Mouse (Mus musculus) liver, embryonic 13.5 days (tissue): Measurements from ENCODE around the gene Agr3. TPM values are rescaled to one million over a fixed set of nuclear protein-coding genes. Genes with fewer than 3 reads are reported as not detected.

Experiments used
- ATAC-seq: fragments of 200-750 bp; cut with Nextera tagmentation; 2 replicates; pipeline ENCODE4 v1.8.0; 2017; ENCODE audit warnings: low read depth, mild to moderate bottlenecking, moderate number of reproducible peaks, moderate library complexity
- DNase-seq: peaks from one replicate; pipeline ENCODE4 v3.0.0; 2022
- H3K27ac ChIP-seq: fragments of 300-500 bp; sonication (generic); 2 replicates; pipeline ENCODE4 v1.5.1; 2015; ENCODE audit warnings: moderate library complexity, mild to moderate bottlenecking, inconsistent platforms
- H3K27me3 ChIP-seq: fragments of 300-500 bp; sonication (generic); 2 replicates; pipeline ENCODE4 v1.6.1; 2015; ENCODE audit warnings: mild to moderate bottlenecking, inconsistent platforms
- H3K36me3 ChIP-seq: fragments of 300-500 bp; sonication (generic); 2 replicates; pipeline ENCODE4 v1.6.1; 2015; ENCODE audit warnings: mild to moderate bottlenecking, inconsistent platforms
- H3K4me1 ChIP-seq: fragments of 300-500 bp; sonication (generic); replicated peaks from 2 replicates; pipeline ENCODE4 v1.6.1; 2015; ENCODE audit warnings: inconsistent platforms
- H3K4me2 ChIP-seq: fragments of 300-500 bp; sonication (generic); 2 replicates; pipeline ENCODE4 v1.6.1; 2015; ENCODE audit warnings: inconsistent platforms, mild to moderate bottlenecking, moderate library complexity
- H3K4me3 ChIP-seq: fragments of 300-500 bp; sonication (generic); replicated peaks from 2 replicates; pipeline ENCODE4 v1.5.1; 2015; ENCODE audit warnings: mild to moderate bottlenecking, inconsistent platforms
- H3K9ac ChIP-seq: fragments of 300-500 bp; sonication (generic); 2 replicates; pipeline ENCODE4 v1.6.1; 2015; ENCODE audit warnings: mild to moderate bottlenecking, inconsistent platforms
- H3K9me3 ChIP-seq: fragments of 300-500 bp; sonication (generic); replicated peaks from 2 replicates; pipeline ENCODE4 v1.6.1; 2016; ENCODE audit warnings: inconsistent platforms
- WGBS: fragments of 180-500 bp; shearing (Covaris S2); methylation state at CpG from one replicate; pipeline ENCODE4 v1.1.7; 2015; ENCODE audit not compliant: insufficient replicate concordance; 5-methylcytosine and 5-hydroxymethylcytosine counted together
- polyA plus RNA-seq: library from polyadenylated mRNA; unstranded; fragments of >200 nt; fragmentation: Nextera tagmentation; extraction: Ambion mirVana; gene quantifications from 2 replicates; pipeline ENCODE4 v1.2.1, GENCODE M21; 2015

Agr3 gene
- polyA plus RNA-seq, 1 experiment from 2014 or later = not detected

DNA sequence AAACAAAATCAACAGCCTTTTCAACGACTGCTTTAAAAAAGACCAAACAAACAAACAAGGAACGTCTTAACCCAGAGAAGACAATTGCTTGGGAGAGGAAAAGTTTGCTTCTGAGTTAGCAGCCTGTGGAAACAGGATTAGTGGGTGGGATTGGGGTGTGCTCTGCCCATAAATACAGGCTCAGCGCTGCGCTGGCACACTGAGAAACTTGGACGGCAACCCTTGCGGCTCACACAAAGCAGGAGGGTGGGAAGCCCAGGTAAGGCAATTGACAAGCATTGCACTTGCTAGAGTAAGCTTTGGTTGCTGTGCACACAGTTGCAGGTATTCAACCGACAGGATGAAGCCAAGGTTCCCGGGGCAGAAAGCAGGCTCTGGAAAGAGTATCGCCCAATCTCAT lies 67.3 kb downstream of the Agr3 start, which contains the start of gene Agr2:
Gene Agr2 (plus strand): TSS at position 197 of the 400 bp plus-strand sequence.
- Histone ChIP-seq H3K9me3 (no peaks in the 10 kb centered on the region), H3K27me3 (no peaks in the 10 kb centered on the region), H3K4me3 (no peak within 1 kb of the TSS), H3K36me3 (no peaks in the 10 kb centered on the region), H3K9ac (no peak within 1 kb of the TSS), H3K27ac (no peak within 1 kb of the TSS), H3K4me2 (no peak within 1 kb of the TSS), H3K4me1 (no peaks in the 10 kb centered on the region)
- ATAC-seq = no peak
- DNase-seq = no peak
- 62% methylated on average over 9 of the region's 9 CpGs for WGBS

DNA sequence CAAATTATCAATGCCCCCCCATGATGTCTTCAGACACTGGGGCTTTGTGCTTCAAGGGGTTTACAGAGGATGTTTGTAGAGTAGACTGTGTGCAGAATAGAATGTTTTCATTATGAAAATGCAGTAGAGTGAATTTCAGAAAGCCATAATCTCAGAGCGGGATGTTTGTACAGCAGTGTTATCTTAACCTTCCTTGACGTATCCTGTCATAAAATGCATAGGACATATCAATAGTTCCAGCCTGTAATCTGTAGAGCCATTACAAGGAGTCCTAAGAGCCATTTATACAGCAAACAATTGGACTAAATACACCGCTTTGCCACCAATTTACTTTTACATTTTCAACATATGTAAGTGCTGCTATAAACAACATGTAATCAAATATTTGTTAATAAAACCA lies 68.2 kb downstream of the Agr3 start:
- Histone ChIP-seq H3K36me3 (no peaks in the 10 kb centered on the region), H3K4me2 (no peak overlapping the region), H3K4me3 (no peak overlapping the region), H3K9me3 (no peaks in the 10 kb centered on the region), H3K27me3 (no peaks in the 10 kb centered on the region), H3K9ac (no peak overlapping the region), H3K4me1 (no peaks in the 10 kb centered on the region), H3K27ac (no peak overlapping the region)
- WGBS = 55% methylated on average over 3 of the region's 3 CpGs
- no peak for ATAC-seq
- DNase-seq = no peak

GRCm38 (mm10) chr12:35994098-35994497 lies 68.7 kb downstream of the Agr3 start:
- ATAC-seq (no peak), DNase-seq (no peak)
- H3K27ac ChIP-seq = no peak overlapping the region
- no peak overlapping the region for H3K9ac ChIP-seq
- H3K4me1 ChIP-seq = no peaks in the 10 kb centered on the region
- H3K36me3 ChIP-seq = no peaks in the 10 kb centered on the region
- H3K4me3 ChIP-seq = no peak overlapping the region
- no peaks in the 10 kb centered on the region for H3K27me3 ChIP-seq
- H3K9me3 ChIP-seq = no peaks in the 10 kb centered on the region
- H3K4me2 ChIP-seq = no peak overlapping the region

GRCm38 (mm10) chr12:35995799-35996198 lies 70.4 kb downstream of the Agr3 start:
- H3K4me1 ChIP-seq = no peaks in the 10 kb centered on the region
- 19% methylated on average over 5 of the region's 5 CpGs for WGBS

More at GRCm38 (mm10) chr12:35995799-35996198, 70.4 kb downstream of the Agr3 start:
- no peak for ATAC-seq
- DNase-seq = no peak
- H3K36me3 ChIP-seq = no peaks in the 10 kb centered on the region
- no peaks in the 10 kb centered on the region for H3K27me3 ChIP-seq
- no peak overlapping the region for H3K4me2 ChIP-seq
- no peak overlapping the region for H3K27ac ChIP-seq
- no peak overlapping the region for H3K9ac ChIP-seq
- no peak overlapping the region for H3K4me3 ChIP-seq
- no peaks in the 10 kb centered on the region for H3K9me3 ChIP-seq

Other genes starting within 250 kb of the Agr3 start
- gene Agr2, start 67.3 kb downstream of the Agr3 start, polyA plus RNA-seq = 0.43 and 1.3 TPM in 2 replicates
- gene Tspan13, start 116.9 kb downstream of the Agr3 start, polyA plus RNA-seq = 21.8 and 25.8 TPM in 2 replicates
- 11.3 and 13.5 TPM in 2 replicates for gene Ankmy2, start 231.5 kb downstream of the Agr3 start, polyA plus RNA-seq
- gene Bzw2, start 232.5 kb downstream of the Agr3 start, polyA plus RNA-seq = 76.7 and 93.1 TPM in 2 replicates